Mouse (Mus musculus): Measurements from ENCODE around the gene Pgf. TPM values are rescaled to one million over a fixed set of nuclear protein-coding genes. Genes with fewer than 3 reads are reported as not detected.
"Not testable (repeated sequence)": the region's sequence is repeated elsewhere in the genome, so short reads cannot be mapped to it uniquely, and the experiment has no call there.

Gene Pgf
- total RNA-seq, 2 experiments from 2014 or later = not detected

GRCm38 (mm10) chr12:85164996-85165395 lies 12.6 kb downstream of the Pgf start:
- ATAC-seq (replicated peaks; ENCODE audit: low FRiP score, poor library complexity, severe bottlenecking) = no peak

DNA sequence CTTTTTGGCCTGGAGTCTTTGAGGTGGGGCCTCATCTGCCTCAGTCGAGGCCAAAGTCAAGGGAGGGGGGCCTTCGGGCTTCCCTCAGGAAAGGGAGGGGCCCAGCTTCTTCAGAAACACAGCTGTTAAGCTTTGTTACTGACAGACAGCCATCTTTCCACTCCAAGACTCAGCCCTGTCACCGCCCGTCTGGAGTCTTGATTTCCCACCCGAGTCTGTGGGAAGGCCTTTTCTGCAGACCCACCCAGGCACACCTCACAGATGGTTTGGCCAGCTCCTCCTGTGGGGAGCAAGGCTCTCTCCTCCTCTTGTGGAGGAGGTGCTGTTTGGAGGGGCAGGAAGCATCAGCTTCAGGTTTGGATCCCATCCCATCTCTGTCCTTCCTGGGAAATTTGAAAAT lies 18.0 kb downstream of the Pgf start:
- ATAC-seq (replicated peaks; ENCODE audit: low FRiP score, poor library complexity, severe bottlenecking) = no peak

- no peak for ATAC-seq (replicated peaks; ENCODE audit: low FRiP score, poor library complexity, severe bottlenecking)
Observed at GRCm38 (mm10) chr12:85158801-85159200, 18.8 kb downstream of the Pgf start.

DNA sequence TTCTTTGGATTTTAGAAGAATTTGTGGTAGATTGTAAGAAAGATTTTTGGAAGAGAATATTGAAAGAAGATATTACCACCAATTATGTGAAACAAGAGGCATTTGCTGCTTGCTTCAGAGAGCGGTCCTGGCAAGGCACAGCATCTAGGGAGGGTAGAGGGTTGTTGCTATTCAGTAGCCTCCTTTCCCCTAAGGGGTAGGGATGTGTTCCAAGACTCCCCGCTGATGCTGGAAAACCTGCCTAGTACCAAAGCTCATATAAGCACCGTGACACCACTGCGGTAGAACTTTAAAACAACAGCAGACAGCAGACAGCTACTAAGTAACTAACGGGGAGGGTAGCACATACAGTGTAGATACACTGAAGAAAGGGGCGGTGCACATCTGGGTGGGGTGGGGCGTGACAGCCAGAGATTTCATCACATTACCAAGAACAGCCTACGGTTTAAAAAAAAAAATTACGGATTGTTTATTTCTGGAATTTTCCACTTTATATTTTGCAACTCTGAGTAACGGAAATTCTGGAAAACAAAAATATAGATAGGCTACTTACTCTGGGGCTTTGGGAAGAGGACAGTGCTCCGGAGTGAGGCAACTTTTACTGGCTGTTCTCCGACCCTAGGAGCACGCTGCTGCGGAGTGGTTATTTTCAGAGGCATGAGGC lies 19.7 kb downstream of the Pgf start:
- no peak for ATAC-seq (replicated peaks; ENCODE audit: low FRiP score, poor library complexity, severe bottlenecking)

GRCm38 (mm10) chr12:85156324-85156723 lies 21.3 kb downstream of the Pgf start:
- ATAC-seq (replicated peaks; ENCODE audit: low FRiP score, poor library complexity, severe bottlenecking) = no peak

DNA sequence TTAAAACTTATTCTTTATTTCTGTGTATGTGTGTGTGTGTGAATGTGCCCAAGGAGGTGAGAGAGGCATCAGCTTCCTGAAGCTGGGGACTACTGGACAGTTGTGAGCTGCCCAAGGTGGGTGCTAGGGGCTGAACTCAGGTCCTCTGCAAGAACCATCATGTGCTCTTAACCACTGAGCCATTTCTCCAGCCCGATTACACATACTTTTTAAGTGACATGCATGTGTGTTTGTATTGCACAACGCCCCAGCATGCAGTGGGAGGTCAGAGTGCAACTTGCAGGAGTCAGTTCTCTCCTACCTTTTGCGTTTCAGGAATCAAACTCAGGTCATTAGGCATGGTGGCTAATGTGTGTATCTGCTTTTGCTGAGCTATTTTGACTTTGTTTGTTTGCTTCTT lies 24.6 kb downstream of the Pgf start:
- no peak for ATAC-seq (replicated peaks; ENCODE audit: low FRiP score, poor library complexity, severe bottlenecking)

DNA sequence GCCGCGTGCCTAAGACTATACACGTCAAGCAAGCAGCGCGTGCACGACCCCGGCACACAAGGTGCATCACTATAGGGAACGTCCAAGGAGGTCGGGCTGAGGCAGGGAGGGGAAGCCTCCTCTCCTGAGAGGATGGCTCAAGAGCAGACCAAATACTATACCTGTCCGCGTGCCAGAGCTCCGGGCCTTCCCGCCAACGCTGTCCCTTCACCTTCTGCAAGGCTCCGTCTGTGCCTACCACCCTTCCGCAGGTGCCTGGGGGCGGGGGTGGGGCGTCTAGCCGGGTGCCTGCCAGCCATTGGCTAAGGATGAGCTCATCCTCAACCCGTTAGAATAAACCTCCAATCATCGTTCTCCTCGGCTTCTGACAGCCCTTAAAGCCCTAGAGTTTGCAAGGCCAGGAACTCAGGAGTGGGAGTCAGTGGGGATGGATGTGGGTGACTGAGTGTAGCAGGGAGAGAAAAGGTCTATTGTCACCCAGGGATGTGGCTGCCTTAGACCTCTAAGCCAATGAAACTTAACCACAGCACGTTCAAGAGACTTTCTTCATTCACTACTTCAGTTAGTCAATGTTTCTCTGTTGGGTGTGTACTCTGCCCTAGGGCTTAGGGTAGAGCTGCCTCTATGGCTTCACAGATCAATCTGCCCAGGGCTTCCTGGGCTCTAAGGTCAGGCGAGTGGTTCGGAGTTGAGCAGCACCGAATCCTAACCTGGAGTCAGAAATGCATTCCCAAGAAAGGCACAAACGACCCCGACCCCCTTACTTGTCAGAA lies 26.4 kb downstream of the Pgf start, which contains the start of gene Rps6kl1:
Gene Rps6kl1, minus strand, starts transcription at position 263 of the 773 bp plus-strand sequence.
- ATAC-seq (replicated peaks; ENCODE audit: low FRiP score, poor library complexity, severe bottlenecking) = 0 out of 2 replicates have a peak, but pooled peaks have one; percentile 39

DNA sequence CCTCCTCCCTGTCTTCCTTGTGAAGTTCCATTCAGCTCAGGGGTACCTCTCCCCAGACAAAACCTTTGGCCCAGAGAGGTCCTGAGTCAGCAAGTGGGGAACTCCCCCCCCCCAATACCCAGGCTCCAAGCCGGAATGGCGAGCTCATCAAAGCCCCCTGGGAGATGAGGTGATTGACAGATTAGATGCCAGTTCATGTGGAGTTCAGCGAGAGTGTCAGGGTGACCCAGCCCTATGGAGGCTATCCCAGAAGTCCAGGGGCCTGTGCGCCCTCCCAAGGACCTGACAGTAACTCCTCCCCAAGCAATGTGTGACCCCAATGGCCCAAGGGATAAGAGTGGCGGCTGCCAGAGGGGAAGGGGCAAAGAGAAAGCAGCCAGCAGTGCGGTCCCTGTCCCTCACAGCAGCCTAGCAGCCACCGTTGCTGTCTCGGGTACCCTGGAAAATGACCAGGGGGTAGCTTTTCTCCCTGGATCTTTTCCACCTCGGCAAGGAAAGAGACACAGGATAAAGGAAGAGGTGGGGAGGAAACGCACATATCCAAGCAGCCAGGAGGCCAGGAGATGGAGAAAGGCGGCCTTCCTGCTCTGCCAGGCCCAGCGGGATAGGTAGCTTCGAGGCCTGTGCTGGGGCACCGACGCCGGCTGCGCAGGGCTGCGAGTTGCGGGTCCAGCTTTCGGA lies 27.1 kb downstream of the Pgf start:
- ATAC-seq (replicated peaks; ENCODE audit: low FRiP score, poor library complexity, severe bottlenecking) = no peak

DNA sequence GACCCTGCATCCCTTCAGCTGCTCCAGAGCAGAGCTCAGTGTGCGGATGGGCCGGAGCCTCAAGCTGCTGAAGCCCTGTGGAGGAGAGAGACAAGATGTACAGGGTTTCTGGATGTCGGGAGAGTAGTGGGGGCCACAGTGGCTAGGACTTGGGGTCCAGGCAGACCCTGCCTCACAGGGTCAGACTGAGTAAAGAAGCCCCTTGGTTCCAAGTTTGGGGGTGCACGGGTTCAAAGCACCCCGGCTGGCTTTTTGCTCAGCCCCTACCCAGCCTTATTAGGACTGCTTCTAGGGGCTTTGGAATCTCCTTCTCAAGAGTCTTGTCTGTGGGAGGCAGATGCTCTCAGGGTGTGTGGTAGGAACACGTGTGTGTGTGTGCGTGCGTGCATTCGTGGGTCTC lies 30.7 kb downstream of the Pgf start:
- ATAC-seq (replicated peaks; ENCODE audit: low FRiP score, poor library complexity, severe bottlenecking) = no peak

GRCm38 (mm10) chr12:85146355-85146754 lies 31.2 kb downstream of the Pgf start:
- ATAC-seq (replicated peaks; ENCODE audit: low FRiP score, poor library complexity, severe bottlenecking) = no peak

- no peak for ATAC-seq (replicated peaks; ENCODE audit: low FRiP score, poor library complexity, severe bottlenecking)
Observed at GRCm38 (mm10) chr12:85145630-85146029, 32.0 kb downstream of the Pgf start.

- ATAC-seq (replicated peaks; ENCODE audit: low FRiP score, poor library complexity, severe bottlenecking) = no peak
Observed at GRCm38 (mm10) chr12:85144821-85145220, 32.8 kb downstream of the Pgf start.

GRCm38 (mm10) chr12:85144276-85144675 lies 33.3 kb downstream of the Pgf start:
- ATAC-seq (replicated peaks; ENCODE audit: low FRiP score, poor library complexity, severe bottlenecking) = not testable (repeated sequence)

GRCm38 (mm10) chr12:85142803-85143202 lies 34.8 kb downstream of the Pgf start:
- peak; percentile 71 for ATAC-seq (replicated peaks; ENCODE audit: low FRiP score, poor library complexity, severe bottlenecking)

DNA sequence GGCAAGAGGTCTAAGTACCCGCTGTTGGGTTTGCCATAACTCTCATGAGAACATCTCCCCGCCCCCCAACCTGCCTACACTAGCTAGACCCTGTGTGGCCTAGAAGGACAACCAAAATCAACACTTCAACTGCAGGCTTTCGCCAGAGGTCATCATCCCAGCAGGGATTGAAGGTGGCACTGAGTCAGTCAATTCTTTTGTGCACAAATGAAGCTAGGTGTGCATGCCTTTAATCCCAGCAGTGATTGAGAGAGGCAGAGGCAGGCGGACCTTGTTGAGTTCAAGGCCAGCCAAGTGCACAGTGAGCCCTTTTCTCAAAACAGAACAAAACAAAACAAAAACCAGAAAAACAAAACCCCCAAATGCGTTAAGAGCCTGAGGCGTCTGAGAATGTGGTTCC lies 36.5 kb downstream of the Pgf start:
- no peak for ATAC-seq (replicated peaks; ENCODE audit: low FRiP score, poor library complexity, severe bottlenecking)

DNA sequence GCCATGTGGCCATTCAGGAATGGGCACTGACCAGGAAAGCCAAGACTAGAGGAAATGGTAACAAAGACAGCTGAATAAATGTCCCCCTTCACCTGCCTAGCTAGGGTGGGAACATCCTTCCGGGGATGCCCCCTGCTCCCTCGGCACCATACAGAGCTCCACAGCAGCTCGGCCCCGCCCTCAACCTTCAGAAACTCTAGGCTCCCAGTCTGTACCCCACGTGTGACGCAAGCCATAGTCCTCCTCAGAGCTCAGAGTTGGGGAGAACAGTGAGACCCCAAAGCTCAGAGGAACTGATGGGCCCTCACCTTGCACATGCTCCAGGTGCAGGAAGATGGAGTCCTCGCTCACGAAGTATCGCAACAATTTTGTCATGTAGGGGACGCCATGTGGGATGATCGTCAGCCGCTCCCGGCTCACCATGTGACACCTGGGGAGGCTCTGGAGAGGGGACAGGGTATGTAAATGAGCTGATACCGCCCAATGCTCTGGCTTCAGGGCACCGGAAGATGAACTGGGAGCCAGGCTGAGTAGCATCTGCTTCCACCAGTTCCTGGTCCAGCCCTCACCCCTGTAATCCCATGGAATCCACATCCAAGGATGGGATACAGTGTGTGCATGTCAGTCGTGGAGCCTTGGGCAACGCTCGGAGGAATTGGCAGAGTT lies 37.4 kb downstream of the Pgf start:
- no peak for ATAC-seq (replicated peaks; ENCODE audit: low FRiP score, poor library complexity, severe bottlenecking)

DNA sequence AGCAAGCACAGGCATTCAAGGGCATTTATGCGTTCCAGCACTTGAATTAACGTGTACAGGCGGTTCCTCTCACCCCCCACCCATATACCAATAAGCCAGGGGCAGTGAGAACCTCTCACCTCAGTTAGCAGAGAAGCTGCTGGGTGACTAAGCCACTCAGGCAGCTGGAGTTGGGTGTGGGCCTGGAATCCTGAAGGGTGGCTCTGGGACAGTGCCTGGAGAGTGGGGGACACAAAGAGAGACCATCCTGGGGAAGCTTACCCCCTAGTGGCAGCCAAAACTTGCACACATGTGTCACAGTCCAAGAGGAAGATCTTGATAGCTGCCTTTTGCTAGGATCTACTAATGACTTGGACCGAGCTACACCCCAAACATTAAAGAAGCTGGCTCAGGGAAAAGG lies 41.0 kb downstream of the Pgf start:
- no peak for ATAC-seq (replicated peaks; ENCODE audit: low FRiP score, poor library complexity, severe bottlenecking)

- ATAC-seq (replicated peaks; ENCODE audit: low FRiP score, poor library complexity, severe bottlenecking) = no peak
Observed at GRCm38 (mm10) chr12:85135513-85136470, 41.8 kb downstream of the Pgf start.
